Mouse (Mus musculus) gastrocnemius, adult 2 months (tissue): ENCODE results near the gene Olfr544. TPM values are rescaled to one million over a fixed set of nuclear protein-coding genes. Genes with fewer than 3 reads are reported as not detected.
"Not testable (repeated sequence)": the region's sequence is repeated elsewhere in the genome, so short reads cannot be mapped to it uniquely, and the experiment has no call there.

Experiments used
- DNase-seq: peaks from one replicate; pipeline ENCODE4 v3.0.0; 2022
- H3K27ac ChIP-seq: fragments of 200-600 bp; 2 replicates; pipeline ENCODE4 v1.8.1; 2022; ENCODE audit warnings: mild to moderate bottlenecking
- H3K4me3 ChIP-seq: fragments of 200-600 bp; 2 replicates; pipeline ENCODE4 v1.8.1; 2022; ENCODE audit warnings: mild to moderate bottlenecking, moderate library complexity
- CTCF ChIP-seq: fragments of 200-600 bp; IDR thresholded peaks from 2 replicates; pipeline ENCODE4 v1.8.1; 2022; ENCODE audit warnings: antibody characterized with exemption, mild to moderate bottlenecking, moderate library complexity
- intact Hi-C: fragments of 180-260 bp; cut with DNase I; formaldehyde crosslinking; loops from one replicate; pipeline ENCODE4 v1.15.1; 2025
- total RNA-seq, 2 experiments: library from RNA; stranded (reverse); gene quantifications; 2 replicates each; pipeline ENCODE4 v1.2.3; 2021

The Olfr544 gene
- total RNA-seq, 2 experiments from 2014 or later, result not detected

- H3K27ac ChIP-seq, intact Hi-C loops, DNase-seq, H3K4me3 ChIP-seq: not testable (repeated sequence)
- TF ChIP-seq CTCF, result peak; percentile 7; the same call in 1 of the 2 replicates
Measured at GRCm38 (mm10) chr7:102494416-102494815, 6.3 kb upstream of the Olfr544 start.

DNA sequence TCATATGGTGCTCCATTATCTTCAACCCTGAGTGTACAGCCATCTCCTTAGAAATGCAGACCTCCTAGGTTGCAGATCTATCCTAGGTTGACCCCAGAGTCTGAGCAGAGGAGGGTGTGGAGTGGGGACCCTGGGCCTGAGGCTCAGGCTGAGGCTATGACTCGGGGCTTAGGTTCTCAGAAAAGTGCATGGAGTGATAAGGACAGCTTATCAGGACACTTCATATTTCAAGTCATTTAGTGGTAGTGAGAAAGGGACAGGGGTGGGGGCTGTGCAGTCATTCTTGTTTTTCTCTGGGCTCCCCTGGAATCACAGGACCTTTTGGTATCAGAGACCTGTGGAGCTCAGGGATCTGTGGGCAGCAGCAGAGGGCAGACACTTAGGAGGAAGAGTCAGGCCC, 2.0 kb downstream of the Olfr544 start:
- H3K4me3 ChIP-seq, result no peak overlapping the region
- intact Hi-C loops, result no loop called here
- DNase-seq, result no peak
- H3K27ac ChIP-seq, result no peak overlapping the region
- TF ChIP-seq CTCF, result no peak

- H3K27ac ChIP-seq, H3K4me3 ChIP-seq, DNase-seq, intact Hi-C loops: not testable (repeated sequence)
Measured at GRCm38 (mm10) chr7:102484766-102485165, 3.3 kb downstream of the Olfr544 start.

- Histone ChIP-seq H3K27ac (no peak overlapping the region), H3K4me3 (no peak overlapping the region)
- TF ChIP-seq CTCF, result no peak
- DNase-seq, result no peak
- intact Hi-C loops, result no loop called here
Measured at GRCm38 (mm10) chr7:102483665-102484064, 4.4 kb downstream of the Olfr544 start.

DNA sequence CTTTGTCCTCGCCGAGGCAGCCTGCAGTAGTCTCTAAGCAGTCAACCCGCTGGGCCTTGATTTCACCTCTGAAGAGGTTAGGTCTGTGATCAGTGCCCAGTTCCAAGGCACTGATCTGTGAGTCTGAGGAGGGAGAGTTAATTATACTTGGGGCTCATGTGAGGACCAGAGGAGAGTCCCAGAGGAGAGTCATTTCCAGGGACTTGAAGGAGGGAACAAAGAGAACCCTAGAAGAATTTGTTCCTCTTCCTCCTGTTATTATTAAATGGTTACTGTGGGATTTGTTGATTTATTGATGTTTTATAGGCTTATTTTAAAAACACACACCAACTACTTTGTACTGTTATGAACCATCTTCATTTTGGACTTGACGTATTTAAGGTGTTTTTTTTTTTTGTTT, 6.5 kb downstream of the Olfr544 start, which contains the start of gene Olfr543:
Gene Olfr543, minus strand, starts transcription at position 101 of the 400 bp plus-strand sequence.
- intact Hi-C loops, result no loop called here
- DNase-seq, result no peak
- H3K27ac ChIP-seq, result no peak within 1 kb of the TSS
- no peak within 1 kb of the TSS for H3K4me3 ChIP-seq
- TF ChIP-seq CTCF, result no peak

DNA sequence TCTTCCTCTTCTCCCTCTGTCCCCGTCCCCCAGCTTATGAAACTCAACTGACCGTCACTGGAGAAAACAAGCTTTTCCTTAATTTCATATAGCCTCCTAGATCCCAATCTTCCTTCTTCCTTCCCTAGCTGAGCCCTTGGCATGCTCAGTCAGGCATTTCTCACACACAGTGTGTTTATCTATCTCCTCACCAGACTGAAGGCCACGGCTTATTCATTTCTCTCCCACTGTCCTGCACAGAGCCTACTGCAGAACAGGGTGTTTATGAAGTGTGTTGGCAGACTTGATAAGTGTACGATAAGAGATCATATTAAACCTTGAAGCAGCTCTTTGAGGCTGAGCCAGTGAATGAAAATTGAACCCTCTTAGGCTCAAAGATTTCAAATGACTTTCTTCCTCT, 7.3 kb downstream of the Olfr544 start:
- intact Hi-C loops, result no loop called here
- no peak for TF ChIP-seq CTCF
- H3K27ac ChIP-seq, result no peak overlapping the region

DNA sequence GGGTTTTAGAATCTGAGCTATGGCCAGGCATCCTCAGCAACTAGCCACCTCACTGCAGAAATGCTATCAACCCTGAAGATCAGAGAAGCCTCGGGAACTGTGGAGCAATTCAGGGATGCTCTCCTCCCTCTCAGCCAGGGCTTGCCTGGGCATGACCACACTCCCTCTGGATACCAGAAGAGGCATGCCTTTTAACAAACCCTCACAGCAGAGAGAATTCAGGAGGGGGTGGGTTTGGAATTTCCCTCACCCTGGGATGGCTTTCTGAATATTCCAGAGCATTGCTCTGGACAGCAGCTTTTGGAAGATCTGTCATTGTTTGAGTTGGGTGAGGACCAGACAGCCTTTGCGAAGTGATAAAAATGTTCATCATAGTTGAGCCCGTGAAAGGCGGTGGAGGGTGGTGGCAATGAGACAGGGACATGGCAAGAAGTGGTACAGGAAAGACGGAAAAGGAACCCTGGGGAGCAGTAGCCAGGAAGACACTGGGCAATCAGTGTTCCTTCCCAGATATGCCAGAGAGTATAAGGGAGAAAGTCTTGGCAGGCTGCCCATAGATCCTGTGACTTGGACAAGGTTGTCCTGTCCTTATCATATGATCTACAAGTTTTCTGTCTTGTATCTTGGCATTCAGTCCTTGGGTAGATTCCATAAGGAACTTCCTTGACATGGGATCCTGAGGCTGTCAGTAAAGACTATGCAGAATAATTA, 8.6 kb downstream of the Olfr544 start:
- DNase-seq, result no peak
- no peak for TF ChIP-seq CTCF
- intact Hi-C loops, result no loop called here
- H3K4me3 ChIP-seq, result no peak overlapping the region
- H3K27ac ChIP-seq, result no peak overlapping the region

More for the DNA sequence above, 7.3 kb downstream of the Olfr544 start:
- DNase-seq, result no peak
- H3K4me3 ChIP-seq, result no peak overlapping the region

DNA sequence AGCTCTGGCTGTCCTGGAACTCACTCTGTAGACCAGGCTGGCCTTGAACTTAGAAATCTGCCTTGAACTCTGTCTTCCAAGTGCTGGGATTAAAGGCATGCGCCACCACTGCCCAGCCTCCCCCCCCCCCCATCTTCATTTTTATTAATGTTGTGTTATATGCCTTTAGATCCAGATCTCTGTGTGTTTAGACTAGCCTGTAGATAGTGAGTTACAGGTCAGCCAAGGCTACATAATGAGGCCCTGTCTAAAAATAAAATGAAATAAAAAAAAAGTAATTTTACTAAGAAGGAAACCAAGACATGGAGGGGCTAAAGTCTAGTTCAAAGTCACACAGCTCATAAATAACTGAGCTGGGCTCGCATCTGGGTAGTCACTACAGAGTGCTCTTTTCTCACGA, 9.2 kb downstream of the Olfr544 start:
- Histone ChIP-seq H3K27ac (no peak overlapping the region), H3K4me3 (no peak overlapping the region)
- no peak for TF ChIP-seq CTCF
- DNase-seq, result no peak
- intact Hi-C loops, result no loop called here

- DNase-seq, result no peak
- H3K27ac ChIP-seq, result no peak overlapping the region
- TF ChIP-seq CTCF, result no peak
- H3K4me3 ChIP-seq, result no peak overlapping the region
- intact Hi-C loops, result no loop called here
Measured at GRCm38 (mm10) chr7:102478425-102478824, 9.7 kb downstream of the Olfr544 start.

DNA sequence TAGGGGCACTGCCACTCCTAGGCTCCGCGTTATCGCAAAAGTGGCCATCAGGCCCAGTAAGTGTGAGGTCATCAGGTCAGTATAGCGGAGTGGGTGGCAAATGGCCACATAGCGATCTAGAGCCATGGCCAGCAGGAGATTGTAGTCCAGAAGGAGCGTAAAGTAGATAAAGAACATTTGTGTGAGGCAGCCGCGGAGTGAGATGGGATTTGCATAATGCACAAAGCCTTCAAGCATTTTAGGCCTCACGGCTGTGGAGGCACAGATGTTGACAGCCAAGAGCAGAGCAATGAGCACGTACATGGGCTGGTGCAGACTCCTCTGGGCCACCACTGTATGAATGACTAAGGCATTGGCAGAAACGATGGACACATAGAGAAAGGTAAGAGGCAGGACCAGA, 10.7 kb downstream of the Olfr544 start:
- no peak overlapping the region for H3K27ac ChIP-seq
- DNase-seq, result no peak
- intact Hi-C loops, result no loop called here
- no peak for TF ChIP-seq CTCF
- no peak overlapping the region for H3K4me3 ChIP-seq

DNA sequence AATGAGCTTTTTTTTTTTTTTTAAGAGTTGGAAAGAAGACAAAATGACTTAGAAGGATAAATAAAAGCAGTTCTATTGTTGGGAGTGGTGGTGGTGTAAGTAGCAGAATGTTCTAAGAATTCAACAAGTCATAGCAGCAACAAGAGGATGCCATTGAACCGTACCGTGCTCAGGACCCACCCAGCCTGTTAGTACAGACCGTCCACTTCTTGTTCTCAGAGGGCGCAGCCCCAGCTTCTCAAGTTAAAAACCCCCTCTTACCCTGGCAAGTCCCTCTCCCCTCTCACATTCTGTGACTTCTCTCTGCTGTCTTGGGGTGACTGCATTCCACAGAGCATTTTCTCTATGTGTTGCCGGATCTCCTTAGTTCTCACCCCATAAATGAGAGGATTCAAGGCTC, 11.5 kb downstream of the Olfr544 start:
- intact Hi-C loops, result no loop called here
- no peak for DNase-seq
- no peak for TF ChIP-seq CTCF
- no peak overlapping the region for H3K27ac ChIP-seq
- H3K4me3 ChIP-seq, result no peak overlapping the region

DNA sequence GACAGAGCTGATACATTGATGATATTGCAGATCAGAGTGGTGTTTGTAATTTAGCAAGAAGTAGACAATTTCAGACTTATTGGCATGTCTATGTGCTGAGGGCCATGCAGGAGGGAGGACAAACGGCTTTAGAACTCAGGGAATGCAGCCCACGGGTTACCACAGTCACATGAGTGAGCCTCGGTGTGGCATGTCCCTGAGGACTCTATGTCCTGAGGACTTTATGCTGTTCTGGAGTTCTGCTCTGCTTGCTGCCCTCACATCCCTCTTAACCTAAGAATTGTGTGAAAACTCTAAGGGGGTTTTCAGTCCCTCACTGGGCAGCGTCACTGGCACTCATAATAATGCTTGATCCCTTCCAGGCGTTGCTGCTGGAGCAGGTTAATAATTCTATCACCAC, 15.4 kb downstream of the Olfr544 start:
- intact Hi-C loops, result no loop called here
- H3K27ac ChIP-seq, result no peak overlapping the region
- no peak for DNase-seq
- no peak overlapping the region for H3K4me3 ChIP-seq
- TF ChIP-seq CTCF, result no peak

DNA sequence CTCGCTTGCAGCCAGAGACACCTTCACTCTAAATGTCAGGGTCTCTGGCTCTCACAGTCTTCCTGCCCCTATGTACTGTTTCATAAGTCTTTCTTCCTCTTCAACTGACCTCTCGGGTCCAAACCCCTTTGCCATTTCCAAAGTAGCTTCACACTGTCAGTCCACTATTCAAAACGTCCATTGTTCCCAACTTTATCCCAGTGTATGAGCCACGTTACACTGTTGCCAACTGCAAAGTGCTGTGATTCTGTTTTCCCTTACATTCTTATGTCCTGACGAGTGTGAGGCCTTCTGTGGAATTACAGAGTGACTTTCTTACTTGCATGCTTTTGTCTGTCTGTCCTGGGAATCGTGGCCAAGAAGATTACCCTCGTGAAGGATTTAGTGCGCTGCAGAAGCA, 20.5 kb downstream of the Olfr544 start:
- no peak overlapping the region for H3K27ac ChIP-seq
- no peak overlapping the region for H3K4me3 ChIP-seq
- no peak for DNase-seq
- intact Hi-C loops, result no loop called here
- TF ChIP-seq CTCF, result no peak
